Mouse (Mus musculus) forebrain, postnatal 0 days (tissue): ENCODE measurements at regions not wholly inside any gene's neighbourhood (a gene's known extent, or its start where the extent isn't known, plus 50 kb on each side); places are given as distances from the start of the nearest gene placed in this dataset.

Source experiments
- ATAC-seq: fragments of 200-750 bp; cut with Nextera tagmentation; 2 replicates; pipeline ENCODE4 v1.8.0; 2017; ENCODE audit warnings: mild to moderate bottlenecking, moderate library complexity
- DNase-seq: peaks from one replicate; pipeline ENCODE4 v3.0.0-alpha.2; 2015
- H3K27ac ChIP-seq: fragments of 300-500 bp; sonication (generic); 2 replicates; pipeline ENCODE4 v1.5.1; 2014; ENCODE audit warnings: low read depth, mild to moderate bottlenecking, antibody characterized with exemption, low read length, moderate library complexity, mixed read lengths
- H3K27me3 ChIP-seq: fragments of 300-500 bp; sonication (generic); 2 replicates; pipeline ENCODE4 v1.6.1; 2014; ENCODE audit warnings: mild to moderate bottlenecking, low read length, mixed read lengths; ENCODE audit not compliant: insufficient read depth
- H3K36me3 ChIP-seq: fragments of 300-500 bp; sonication (generic); 2 replicates; pipeline ENCODE4 v1.6.1; 2014; ENCODE audit warnings: mild to moderate bottlenecking, moderate library complexity; ENCODE audit not compliant: insufficient read depth
- H3K4me1 ChIP-seq: fragments of 300-500 bp; sonication (generic); 2 replicates; pipeline ENCODE4 v1.6.1; 2014; ENCODE audit warnings: antibody characterized with exemption; ENCODE audit not compliant: insufficient read depth
- H3K4me2 ChIP-seq: fragments of 300-500 bp; sonication (generic); 2 replicates; pipeline ENCODE4 v1.6.1; 2014; ENCODE audit warnings: low read depth, mild to moderate bottlenecking, moderate library complexity
- H3K4me3 ChIP-seq: fragments of 300-500 bp; sonication (generic); 2 replicates; pipeline ENCODE4 v1.5.1; 2014; ENCODE audit warnings: low read depth, low read length, mixed read lengths
- H3K9ac ChIP-seq: fragments of 300-500 bp; sonication (generic); 2 replicates; pipeline ENCODE4 v1.6.1; 2014; ENCODE audit warnings: mild to moderate bottlenecking
- H3K9me3 ChIP-seq: fragments of 300-500 bp; sonication (generic); 2 replicates; pipeline ENCODE4 v1.6.1; 2016; ENCODE audit warnings: low read length
- CTCF ChIP-seq: sonication (generic); IDR thresholded peaks from 2 replicates; pipeline ENCODE4 v1.5.1; 2016; ENCODE audit warnings: antibody characterized with exemption, control low read depth, low read depth
- WGBS: fragments of 180-500 bp; shearing (Covaris S2); extraction: QIAGEN DNeasy Blood & Tissue Kit; methylation state at CpG from one replicate; pipeline ENCODE4 v1.1.7; 2014; 5-methylcytosine and 5-hydroxymethylcytosine counted together

DNA sequence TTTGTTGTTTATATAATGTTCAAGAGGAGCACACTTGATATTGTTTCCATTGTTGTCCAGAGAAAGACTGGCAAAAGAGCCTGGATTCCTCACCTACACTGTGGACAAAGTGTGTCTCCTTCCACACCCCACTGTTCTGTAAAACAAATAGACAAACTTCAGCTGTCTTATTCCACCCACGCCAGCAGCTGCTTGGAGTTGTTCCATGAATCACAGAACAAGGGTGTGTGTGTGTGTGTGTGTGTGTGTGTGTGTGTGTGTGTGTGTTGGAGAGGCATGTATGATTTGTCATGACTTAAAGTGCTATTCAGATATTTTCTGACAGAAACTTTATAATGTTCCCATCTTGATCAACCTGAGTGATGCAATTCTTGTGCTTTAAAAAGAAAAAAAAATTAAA, 114.1 kb upstream of the Rap2b start:
- H3K27me3 ChIP-seq, result no peaks in the 10 kb centered on the region
- no peak overlapping the region for H3K27ac ChIP-seq
- no peak for ATAC-seq
- DNase-seq, result no peak
- no peaks in the 10 kb centered on the region for H3K9me3 ChIP-seq
- no peak overlapping the region for H3K4me2 ChIP-seq
- 50% methylated on average over 1 of the region's 1 CpGs for WGBS
- H3K36me3 ChIP-seq, result no peaks in the 10 kb centered on the region
- H3K4me3 ChIP-seq, result no peak overlapping the region
- TF ChIP-seq CTCF, result no peak
- no peak overlapping the region for H3K9ac ChIP-seq
- no peaks in the 10 kb centered on the region for H3K4me1 ChIP-seq

DNA sequence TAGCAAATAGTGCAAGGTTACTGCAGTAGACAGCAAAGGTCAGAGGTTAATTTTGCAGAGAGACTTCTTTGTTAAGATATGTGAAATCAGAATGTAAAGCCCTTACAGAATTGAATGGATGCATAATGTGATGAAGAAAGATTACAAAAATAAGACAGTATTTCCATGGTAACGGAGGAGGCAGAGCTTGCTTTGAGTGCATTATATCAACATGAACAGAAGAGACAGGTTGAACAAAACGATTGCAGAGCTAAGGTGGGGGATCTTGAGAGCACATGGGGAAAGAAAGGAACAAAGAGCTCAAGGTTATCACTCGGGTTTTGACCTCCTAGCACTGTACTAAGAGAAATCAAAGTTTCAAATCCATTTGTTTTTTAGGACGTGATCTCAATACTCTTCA, 106.2 kb upstream of the Rap2b start:
- DNase-seq (peak; percentile 64), ATAC-seq (peak; percentile 94)
- 43% methylated on average over 4 of the region's 4 CpGs for WGBS
- Histone ChIP-seq H3K4me3 (no peak overlapping the region), H3K4me1 (no peaks in the 10 kb centered on the region), H3K9me3 (no peaks in the 10 kb centered on the region), H3K36me3 (no peaks in the 10 kb centered on the region), H3K4me2 (no peak overlapping the region), H3K27ac (peak overlapping the region; percentile 42), H3K27me3 (no peaks in the 10 kb centered on the region), H3K9ac (no peak overlapping the region)
- no peak for TF ChIP-seq CTCF

DNA sequence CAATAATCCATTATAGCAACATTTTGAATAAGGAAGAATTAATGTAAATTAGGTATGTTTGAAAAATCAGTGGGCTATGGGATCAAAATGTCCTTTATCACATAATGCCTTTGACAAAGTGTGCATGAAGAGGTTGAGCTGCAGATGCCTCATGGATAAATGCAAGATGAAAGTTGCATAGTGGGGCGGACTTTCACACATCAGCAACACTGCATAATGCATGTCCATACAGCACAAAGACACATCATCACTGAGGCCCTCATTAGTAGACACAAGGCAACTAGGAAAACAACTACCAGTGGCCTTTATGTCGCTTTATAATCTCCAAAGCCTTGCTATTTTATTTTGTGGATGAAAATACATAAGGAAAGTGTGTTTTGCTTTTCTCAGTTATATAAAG, 105.8 kb upstream of the Rap2b start:
- Histone ChIP-seq H3K27me3 (no peaks in the 10 kb centered on the region), H3K9ac (no peak overlapping the region), H3K4me3 (no peak overlapping the region), H3K4me1 (no peaks in the 10 kb centered on the region), H3K27ac (peak overlapping the region; percentile 37; the same call in 1 of the 2 replicates), H3K4me2 (no peak overlapping the region), H3K9me3 (no peaks in the 10 kb centered on the region), H3K36me3 (no peaks in the 10 kb centered on the region)
- DNase-seq (no peak), ATAC-seq (peak; percentile 88)
- TF ChIP-seq CTCF, result no peak
- 74% methylated on average over 2 of the region's 2 CpGs for WGBS

DNA sequence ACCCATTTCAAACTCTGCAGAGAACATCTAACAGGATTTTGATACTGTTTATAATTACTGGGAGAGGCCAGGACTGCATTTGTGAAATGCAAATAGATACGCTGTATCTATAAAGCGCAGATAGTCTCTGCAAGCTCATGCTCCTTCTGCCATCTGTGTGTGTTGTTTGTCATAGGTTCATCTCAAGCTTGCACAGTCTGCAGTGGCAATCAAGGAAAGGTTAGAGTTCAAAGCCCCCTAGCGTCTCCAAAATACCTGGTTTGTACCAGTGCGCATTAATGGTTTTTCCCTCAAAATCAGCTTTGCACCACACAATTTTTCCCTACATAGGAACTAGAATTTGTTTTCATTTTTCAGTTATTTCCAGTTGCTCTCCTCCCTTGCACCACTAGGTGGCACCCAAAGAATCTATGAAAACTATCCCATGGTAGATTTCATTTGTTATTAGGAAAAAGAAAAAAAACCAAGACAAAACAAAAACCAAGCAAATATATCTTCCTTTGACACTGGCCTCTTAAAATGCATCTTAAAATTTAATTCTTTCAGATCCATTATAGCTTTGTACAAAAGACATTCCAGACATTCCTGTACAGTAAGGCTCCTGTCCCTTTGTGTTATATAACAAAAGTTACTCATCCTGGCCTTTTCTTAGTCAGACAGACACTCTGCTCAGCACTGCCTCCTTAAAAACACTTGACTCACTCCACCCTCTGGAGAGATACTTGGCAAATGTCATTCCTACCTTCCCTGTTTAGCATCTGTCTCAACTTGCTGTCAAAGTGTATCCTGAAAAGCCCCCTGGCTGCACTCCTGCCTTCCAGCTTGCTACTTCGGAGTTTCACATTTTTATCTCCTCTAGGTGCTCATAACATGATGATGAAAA, 92.7 kb upstream of the Rap2b start:
- DNase-seq (peak; percentile 85), ATAC-seq (peak; percentile 27; the same call in 1 of the 2 replicates)
- Histone ChIP-seq H3K27ac (no peak overlapping the region), H3K36me3 (no peaks in the 10 kb centered on the region), H3K9ac (no peak overlapping the region), H3K4me1 (no peaks in the 10 kb centered on the region), H3K4me2 (no peak overlapping the region), H3K9me3 (no peaks in the 10 kb centered on the region), H3K27me3 (no peaks in the 10 kb centered on the region), H3K4me3 (no peak overlapping the region)
- 67% methylated on average over 5 of the region's 5 CpGs for WGBS
- TF ChIP-seq CTCF, result peak; percentile 77

DNA sequence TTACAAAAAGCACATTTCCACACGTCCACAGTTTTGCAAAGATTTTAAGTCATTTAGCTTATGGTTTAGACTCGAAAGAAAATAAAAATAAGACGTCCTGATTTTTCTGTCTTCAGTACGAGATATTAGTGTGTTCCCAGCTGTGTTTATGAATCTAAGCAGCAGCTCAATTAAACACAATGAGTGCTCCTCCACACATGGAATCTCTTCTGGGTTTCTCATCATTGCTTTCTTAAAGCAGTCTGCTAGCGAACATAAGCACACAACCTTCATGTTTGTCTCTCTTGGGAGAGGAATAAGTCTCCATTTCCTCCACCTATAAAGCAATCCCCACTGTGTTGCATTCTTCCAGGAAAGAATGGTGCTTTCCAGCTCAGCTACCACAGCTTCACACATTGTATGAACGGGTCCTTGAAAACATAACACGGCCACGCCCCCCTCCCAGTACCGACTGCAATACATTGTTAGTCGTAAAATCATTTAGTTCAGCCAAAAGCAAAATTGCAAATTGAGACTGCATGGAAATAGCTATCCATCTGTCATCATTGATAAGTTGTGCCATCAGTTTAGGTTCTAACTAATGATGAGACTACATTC, 75.4 kb upstream of the Rap2b start:
- H3K4me3 ChIP-seq, result no peak overlapping the region
- no peaks in the 10 kb centered on the region for H3K9me3 ChIP-seq
- TF ChIP-seq CTCF, result no peak
- no peak overlapping the region for H3K27ac ChIP-seq
- DNase-seq, result peak; percentile 24
- peak overlapping the region; percentile 9; the same call in 1 of the 2 replicates for H3K4me2 ChIP-seq
- H3K9ac ChIP-seq, result no peak overlapping the region
- 36% methylated on average over 10 of the region's 10 CpGs for WGBS
- ATAC-seq, result peak; percentile 71
- peaks cover 3% of the 10 kb centered on the region; the same call in 1 of the 2 replicates for H3K4me1 ChIP-seq
- no peaks in the 10 kb centered on the region for H3K27me3 ChIP-seq
- no peaks in the 10 kb centered on the region for H3K36me3 ChIP-seq

DNA sequence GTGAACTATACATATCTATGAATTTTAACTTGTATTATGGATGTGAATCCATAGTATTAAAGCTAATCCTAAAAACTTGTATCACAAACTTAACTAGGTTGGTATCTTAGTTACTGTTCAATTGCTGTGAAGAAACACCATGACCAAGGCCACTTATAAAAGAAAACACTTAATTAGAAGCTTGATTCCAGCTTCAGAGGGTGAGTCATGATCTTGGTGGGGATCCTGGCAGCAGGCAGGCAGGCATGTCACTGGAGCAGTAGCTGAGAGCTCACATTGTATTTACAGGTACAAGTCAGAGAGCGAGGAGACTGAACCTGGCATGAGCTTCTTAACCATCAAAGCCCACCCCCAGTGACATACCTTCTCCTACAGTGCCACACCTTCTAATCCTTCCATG, 73.2 kb upstream of the Rap2b start:
- WGBS, result 65% methylated on average over 1 of the region's 1 CpGs
- H3K9me3 ChIP-seq, result no peaks in the 10 kb centered on the region
- no peak overlapping the region for H3K4me3 ChIP-seq
- no peak overlapping the region for H3K4me2 ChIP-seq
- DNase-seq (no peak), ATAC-seq (no peak)
- no peaks in the 10 kb centered on the region for H3K36me3 ChIP-seq
- H3K9ac ChIP-seq, result no peak overlapping the region
- peaks cover 3% of the 10 kb centered on the region; the same call in 1 of the 2 replicates for H3K4me1 ChIP-seq
- no peak for TF ChIP-seq CTCF
- no peak overlapping the region for H3K27ac ChIP-seq
- H3K27me3 ChIP-seq, result no peaks in the 10 kb centered on the region

DNA sequence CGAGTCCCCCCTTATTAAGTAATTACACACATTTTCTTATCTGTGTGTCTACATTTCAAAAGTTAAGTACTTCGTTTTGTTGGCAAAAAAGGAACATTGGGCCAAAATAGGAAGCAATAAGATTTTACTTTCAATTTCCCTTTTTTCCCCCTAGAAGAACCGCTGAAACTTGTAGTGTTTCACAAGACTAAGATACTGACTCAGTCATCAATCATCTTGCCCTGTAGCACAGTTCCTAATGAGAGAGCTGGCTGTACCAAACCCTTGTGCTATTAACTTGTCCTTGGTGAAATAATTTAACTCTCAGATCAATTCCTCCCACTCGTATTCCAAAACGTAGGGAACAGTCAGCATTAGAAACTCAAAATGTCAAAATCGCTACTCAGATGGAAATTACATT, 66.6 kb upstream of the Rap2b start:
- Histone ChIP-seq H3K4me3 (no peak overlapping the region), H3K9me3 (no peaks in the 10 kb centered on the region)

More for the DNA sequence above, 66.6 kb upstream of the Rap2b start:
- no peaks in the 10 kb centered on the region for H3K27me3 ChIP-seq
- no peak overlapping the region for H3K9ac ChIP-seq
- no peaks in the 10 kb centered on the region for H3K36me3 ChIP-seq
- no peaks in the 10 kb centered on the region for H3K4me1 ChIP-seq
- ATAC-seq (no peak), DNase-seq (no peak)
- H3K27ac ChIP-seq, result no peak overlapping the region
- WGBS, result 61% methylated on average over 6 of the region's 6 CpGs
- H3K4me2 ChIP-seq, result no peak overlapping the region
- no peak for TF ChIP-seq CTCF
